Mouse (Mus musculus) MEL (cell line): ENCODE results near the gene Irak2. TPM values are rescaled to one million over a fixed set of nuclear protein-coding genes. Genes with fewer than 3 reads are reported as not detected.

Experiments
- DNase-seq: peaks from one replicate; pipeline ENCODE4 v3.0.0; 2011; ENCODE audit warnings: low read depth, low spot score
- H3K27ac ChIP-seq: 2 replicates; pipeline ENCODE4 v1.5.1; 2012; ENCODE audit warnings: low read depth, mild to moderate bottlenecking, control low read depth, low read length, moderate library complexity; ENCODE audit not compliant: control insufficient read depth
- H3K27me3 ChIP-seq, 2 experiments: fragments of 150-350 bp in 1 of 2; sonication (generic) in 1 of 2; 2 replicates each; pipeline ENCODE4 v1.6.1; 2012; ENCODE audit warnings: low read length in 2 of 2, mild to moderate bottlenecking in 2 of 2, improper control_type of control experiment in 1 of 2, moderate library complexity in 1 of 2; ENCODE audit not compliant: insufficient read depth in 2 of 2, control insufficient read depth in 1 of 2
- H3K36me3 ChIP-seq, 2 experiments: 2 replicates each; pipeline ENCODE4 v1.6.1; 2012 to 2014; ENCODE audit warnings: low read length in 2 of 2, improper control_type of control experiment in 1 of 2, inconsistent platforms in 1 of 2, mild to moderate bottlenecking in 1 of 2; ENCODE audit not compliant: insufficient read depth in 2 of 2, control insufficient read depth in 1 of 2
- H3K4me1 ChIP-seq, 2 experiments: fragments of 150-350 bp in 1 of 2; sonication (generic) in 1 of 2; 2 replicates each; pipeline ENCODE4 v1.6.1; 2012; ENCODE audit warnings: low read length in 2 of 2, improper control_type of control experiment in 1 of 2, mild to moderate bottlenecking in 1 of 2; ENCODE audit not compliant: insufficient read depth in 2 of 2, control insufficient read depth in 1 of 2
- H3K4me3 ChIP-seq, 2 experiments: fragments of 150-350 bp in 1 of 2; sonication (generic) in 1 of 2; 2 replicates each; pipeline ENCODE4 v1.5.1; 2012; ENCODE audit warnings: low read depth in 2 of 2, low read length in 2 of 2, mild to moderate bottlenecking in 2 of 2, moderate library complexity in 2 of 2, control low read depth in 1 of 2, improper control_type of control experiment in 1 of 2; ENCODE audit not compliant: control insufficient read depth in 1 of 2, insufficient read depth in 1 of 2
- H3K79me2 ChIP-seq: 2 replicates; pipeline ENCODE4 v1.6.1; 2012; ENCODE audit warnings: mild to moderate bottlenecking, low read length, moderate library complexity; ENCODE audit not compliant: control insufficient read depth, poor library complexity, insufficient read depth
- H3K9ac ChIP-seq: 2 replicates; pipeline ENCODE4 v1.6.1; 2012; ENCODE audit warnings: low read depth, mild to moderate bottlenecking, control low read depth, low read length, moderate library complexity; ENCODE audit not compliant: control insufficient read depth, poor library complexity, severe bottlenecking
- H3K9me3 ChIP-seq: fragments of 150-350 bp; sonication (generic); replicated peaks from 2 replicates; pipeline ENCODE4 v1.6.1; 2012; ENCODE audit warnings: mild to moderate bottlenecking, low read length, improper control_type of control experiment, moderate library complexity; ENCODE audit not compliant: insufficient read depth
- CTCF ChIP-seq, 3 experiments: IDR thresholded peaks in 2 of 3; conservative IDR thresholded peaks in 1 of 3; 2 replicates each; pipeline ENCODE4 v1.5.1; 2011 to 2012; ENCODE audit warnings: low read length in 3 of 3, low read depth in 2 of 3, mild to moderate bottlenecking in 2 of 3, improper control_type of control experiment in 1 of 3, inconsistent platforms in 1 of 3, mixed read lengths in 1 of 3, moderate library complexity in 1 of 3; ENCODE audit not compliant: control insufficient read depth in 1 of 3, insufficient read depth in 1 of 3, poor library complexity in 1 of 3, severe bottlenecking in 1 of 3
- EP300 ChIP-seq, 2 experiments: IDR thresholded peaks; 2 replicates each; pipeline ENCODE4 v1.6.1; 2011; ENCODE audit warnings: improper control_type of control experiment in 2 of 2, low read length in 2 of 2, low read depth in 1 of 2, mild to moderate bottlenecking in 1 of 2
- GABPA ChIP-seq: IDR thresholded peaks from 2 replicates; pipeline ENCODE4 v1.6.1; 2012; ENCODE audit warnings: low read depth, mild to moderate bottlenecking, inconsistent platforms, low read length, improper control_type of control experiment, moderate library complexity
- GATA1 ChIP-seq: IDR thresholded peaks from 2 replicates; pipeline ENCODE4 v1.6.1; 2011; ENCODE audit warnings: low read depth, low read length, improper control_type of control experiment
- JUND ChIP-seq: IDR thresholded peaks from 2 replicates; pipeline ENCODE4 v1.6.1; 2011; ENCODE audit warnings: low read depth, mild to moderate bottlenecking, improper control_type of control experiment, low read length
- KAT2A ChIP-seq: conservative IDR thresholded peaks from 2 replicates; pipeline ENCODE4 v1.6.1; 2012; ENCODE audit warnings: low read depth, low read length, improper control_type of control experiment, inconsistent platforms
- MAFK ChIP-seq: IDR thresholded peaks from 2 replicates; pipeline ENCODE4 v1.6.1; 2011; ENCODE audit warnings: low read depth, mild to moderate bottlenecking, low read length, improper control_type of control experiment, borderline replicate concordance
- MAZ ChIP-seq: IDR thresholded peaks from 2 replicates; pipeline ENCODE4 v1.6.1; 2012; ENCODE audit warnings: low read depth, mild to moderate bottlenecking, inconsistent platforms, low read length, improper control_type of control experiment
- MEF2A ChIP-seq: IDR thresholded peaks from 2 replicates; pipeline ENCODE4 v1.6.1; 2014; ENCODE audit warnings: low read depth, mild to moderate bottlenecking, inconsistent platforms, low read length, improper control_type of control experiment; ENCODE audit not compliant: poor library complexity, insufficient replicate concordance, severe bottlenecking; ENCODE audit errors: extremely low read depth
- MXI1 ChIP-seq: IDR thresholded peaks from 2 replicates; pipeline ENCODE4 v1.6.1; 2011; ENCODE audit warnings: mild to moderate bottlenecking, low read depth, low read length, improper control_type of control experiment
- MYB ChIP-seq: IDR thresholded peaks from 2 replicates; pipeline ENCODE4 v1.6.1; 2011; ENCODE audit warnings: mild to moderate bottlenecking, low read depth, low read length, improper control_type of control experiment
- NELFE ChIP-seq: IDR thresholded peaks from 2 replicates; pipeline ENCODE4 v1.6.1; 2011; ENCODE audit warnings: low read depth, low read length, improper control_type of control experiment
- POLR2AphosphoS5 ChIP-seq: IDR thresholded peaks from 2 replicates; pipeline ENCODE4 v1.6.1; 2012; ENCODE audit warnings: low read depth, borderline replicate concordance, mild to moderate bottlenecking, inconsistent platforms, low read length, moderate library complexity, mixed read lengths
- RAD21 ChIP-seq: IDR thresholded peaks from 2 replicates; pipeline ENCODE4 v1.6.1; 2011; ENCODE audit warnings: mild to moderate bottlenecking, low read depth, low read length, improper control_type of control experiment
- RCOR1 ChIP-seq: IDR thresholded peaks from 2 replicates; pipeline ENCODE4 v1.6.1; 2012; ENCODE audit warnings: low read depth, mild to moderate bottlenecking, inconsistent platforms, low read length, improper control_type of control experiment
- TAL1 ChIP-seq: IDR thresholded peaks from 2 replicates; pipeline ENCODE4 v1.6.1; 2012; ENCODE audit warnings: mild to moderate bottlenecking, inconsistent platforms, low read length, moderate library complexity, mixed read lengths
- TBP ChIP-seq: IDR thresholded peaks from 2 replicates; pipeline ENCODE4 v1.8.0; 2011; ENCODE audit warnings: low read depth, low read length, improper control_type of control experiment
- TCF12 ChIP-seq: IDR thresholded peaks from 2 replicates; pipeline ENCODE4 v1.6.1; 2014; ENCODE audit warnings: low read depth, mild to moderate bottlenecking, inconsistent platforms, low read length, improper control_type of control experiment, moderate library complexity
- ZKSCAN1 ChIP-seq: IDR thresholded peaks from 2 replicates; pipeline ENCODE4 v1.6.1; 2012; ENCODE audit warnings: low read depth, mild to moderate bottlenecking, inconsistent platforms, low read length, improper control_type of control experiment, moderate library complexity
- ZMIZ1 ChIP-seq: IDR thresholded peaks from 2 replicates; pipeline ENCODE4 v1.6.1; 2012; ENCODE audit warnings: low read depth, mild to moderate bottlenecking, inconsistent platforms, low read length, improper control_type of control experiment, moderate library complexity
- polyA plus RNA-seq, 2 experiments: library from polyadenylated mRNA; stranded (reverse) in 1 of 2; unstranded in 1 of 2; fragments of >175 nt in 1 of 2; fragments of >200 nt in 1 of 2; gene quantifications; 2 replicates each; pipeline versions ENCODE4 v1.2.1 to v1.2.4; 2012; ENCODE audit warnings: low replicate concordance in 2 of 2, low read depth in 1 of 2; ENCODE audit not compliant: insufficient read length in 2 of 2, insufficient read depth in 1 of 2, missing spikeins in 1 of 2
- total RNA-seq: library from RNA; depleted of rRNA; stranded (reverse); fragments of 300-350 nt; gene quantifications from 2 replicates; pipeline ENCODE4 v1.2.3, GENCODE M21; 2012

The Irak2 gene
- total and polyA plus RNA-seq, 3 experiments, result 5.2 to 6.8 TPM; not detected in 1

DNA sequence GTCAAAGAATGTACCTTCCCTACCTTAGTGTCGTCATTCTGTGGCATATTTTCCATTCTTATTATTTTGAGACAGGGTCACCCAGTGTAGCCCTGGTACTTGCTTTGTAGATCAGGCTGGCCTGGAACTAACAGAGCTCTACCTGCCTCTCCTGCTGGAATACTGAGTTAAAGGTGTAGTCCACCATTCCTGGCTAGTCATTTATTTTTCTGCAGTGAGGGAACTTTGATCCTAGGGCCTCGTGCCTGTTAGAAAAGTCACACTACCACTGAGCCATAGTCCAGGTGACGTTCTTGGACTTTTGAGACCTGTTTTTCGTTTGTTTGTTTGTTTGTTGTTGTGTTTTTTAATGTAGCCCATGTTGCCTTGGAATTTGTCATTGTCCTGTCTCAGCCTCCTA is 934 bp downstream of the Irak2 start:
- Histone ChIP-seq H3K4me3 (no peak overlapping the region), H3K9ac (no peak overlapping the region), H3K4me1 (peaks cover 0 to 5% of the 10 kb centered on the region in 2 experiments; a peak in 1 of 4 replicates), H3K9me3 (no peaks in the 10 kb centered on the region), H3K79me2 (no peaks in the 10 kb centered on the region), H3K36me3 (no peaks in the 10 kb centered on the region; a peak in 1 of 4 replicates), H3K27me3 (no peaks in the 10 kb centered on the region), H3K27ac (no peak overlapping the region)
- TF ChIP-seq MEF2A (no peak), MAFK (peak; percentile 46; the same call in 1 of the 2 replicates), MXI1 (no peak)
- DNase-seq, result peak; percentile 35

DNA sequence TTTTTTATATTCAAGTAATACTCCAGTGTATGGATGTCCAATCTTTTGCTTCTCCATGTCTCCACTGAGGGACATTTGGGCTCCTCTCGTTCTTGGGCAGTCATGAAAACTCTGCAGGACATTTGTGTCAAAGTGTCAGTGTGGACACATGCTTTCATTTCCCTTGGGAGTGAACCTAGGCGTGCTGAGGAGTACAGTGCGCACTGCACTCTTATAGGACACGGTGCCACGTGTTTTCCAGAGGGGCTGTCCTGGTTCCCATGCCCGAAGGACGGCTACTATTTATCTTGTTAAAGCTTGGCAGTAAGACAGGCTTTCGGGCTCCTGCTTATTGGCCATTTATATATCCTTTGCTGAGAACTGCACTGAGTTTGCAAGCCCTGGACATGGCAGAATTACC is 4.3 kb downstream of the Irak2 start:
- no peak for DNase-seq
- H3K4me3 ChIP-seq, result no peak overlapping the region
- TF ChIP-seq ZKSCAN1, result no peak
- TF ChIP-seq ZMIZ1, result no peak
- TF ChIP-seq MYB, result no peak
- TF ChIP-seq JUND, result no peak
- no peak for TF ChIP-seq MAZ
- TF ChIP-seq MXI1, result no peak
- no peak for TF ChIP-seq TAL1
- TF ChIP-seq EP300 (IDR thresholded peaks at IDR 0.05; ENCODE audit: low read depth in 1 of 2, low read length in 2 of 2), result no peak
- TF ChIP-seq TCF12, result no peak
- no peak for TF ChIP-seq MAFK
- TF ChIP-seq RAD21, result no peak
- no peak for TF ChIP-seq TBP
- no peak for TF ChIP-seq NELFE
- no peak for TF ChIP-seq GABPA
- TF ChIP-seq RCOR1, result no peak
- no peak for TF ChIP-seq CTCF (IDR thresholded peaks at IDR 0.05 in 2 of 3, conservative IDR thresholded peaks at IDR 0.05 in 1 of 3; ENCODE audit: control insufficient read depth in 1 of 3, insufficient read depth in 1 of 3, low read depth in 2 of 3, low read length in 3 of 3, poor library complexity in 1 of 3, severe bottlenecking in 1 of 3)
- TF ChIP-seq KAT2A, result no peak
- no peak for TF ChIP-seq MEF2A
- no peak for TF ChIP-seq GATA1
- TF ChIP-seq POLR2AphosphoS5, result no peak
- no peak overlapping the region for H3K9ac ChIP-seq
- H3K27me3 ChIP-seq, result no peaks in the 10 kb centered on the region
- peaks cover 0 to 5% of the 10 kb centered on the region in 2 experiments; a peak in 1 of 4 replicates for H3K4me1 ChIP-seq
- H3K27ac ChIP-seq, result no peak overlapping the region
- H3K36me3 ChIP-seq, result no peaks in the 10 kb centered on the region; a peak in 1 of 4 replicates
- no peaks in the 10 kb centered on the region for H3K9me3 ChIP-seq
- H3K79me2 ChIP-seq, result no peaks in the 10 kb centered on the region
